Mouse (Mus musculus) intestine, embryonic 15.5 days (tissue): ENCODE results near the gene Slc25a29. TPM values are rescaled to one million over a fixed set of nuclear protein-coding genes. Genes with fewer than 3 reads are reported as not detected.
A peak's percentile ranks its signal among the peaks of the same experiment; 100 is the strongest.

ENCODE experiments used
- ATAC-seq: fragments of 200-750 bp; cut with Nextera tagmentation; 2 replicates; pipeline ENCODE4 v1.8.0; 2017; ENCODE audit warnings: moderate TSS enrichment, moderate library complexity
- H3K27ac ChIP-seq: fragments of 300-500 bp; sonication (generic); 2 replicates; pipeline ENCODE4 v1.5.1; 2015; ENCODE audit warnings: mild to moderate bottlenecking, inconsistent platforms
- H3K27me3 ChIP-seq: fragments of 300-500 bp; sonication (generic); replicated peaks from 2 replicates; pipeline ENCODE4 v1.6.1; 2015; ENCODE audit warnings: inconsistent platforms
- H3K36me3 ChIP-seq: fragments of 300-500 bp; sonication (generic); 2 replicates; pipeline ENCODE4 v1.6.1; 2015; ENCODE audit warnings: inconsistent platforms
- H3K4me1 ChIP-seq: fragments of 300-500 bp; sonication (generic); replicated peaks from 2 replicates; pipeline ENCODE4 v1.6.1; 2015; ENCODE audit warnings: inconsistent platforms
- H3K4me2 ChIP-seq: fragments of 300-500 bp; sonication (generic); replicated peaks from 2 replicates; pipeline ENCODE4 v1.6.1; 2015; ENCODE audit warnings: mild to moderate bottlenecking, inconsistent platforms
- H3K4me3 ChIP-seq: fragments of 300-500 bp; sonication (generic); replicated peaks from 2 replicates; pipeline ENCODE4 v1.5.1; 2015; ENCODE audit warnings: inconsistent platforms
- H3K9ac ChIP-seq: fragments of 300-500 bp; sonication (generic); 2 replicates; pipeline ENCODE4 v1.6.1; 2015; ENCODE audit warnings: inconsistent platforms
- H3K9me3 ChIP-seq: fragments of 300-500 bp; sonication (generic); 2 replicates; pipeline ENCODE4 v1.6.1; 2016; ENCODE audit warnings: inconsistent platforms
- WGBS: fragments of 180-500 bp; shearing (Covaris S2); methylation state at CpG from one replicate; pipeline ENCODE4 v1.1.7; 2015; 5-methylcytosine and 5-hydroxymethylcytosine counted together
- polyA plus RNA-seq: library from polyadenylated mRNA; unstranded; fragments of >200 nt; fragmentation: Nextera tagmentation; extraction: Ambion mirVana; gene quantifications from 2 replicates; pipeline ENCODE4 v1.2.1, GENCODE M21; 2015

The Slc25a29 gene
- polyA plus RNA-seq, 1 experiment from 2014 or later, result 5.5 TPM

DNA sequence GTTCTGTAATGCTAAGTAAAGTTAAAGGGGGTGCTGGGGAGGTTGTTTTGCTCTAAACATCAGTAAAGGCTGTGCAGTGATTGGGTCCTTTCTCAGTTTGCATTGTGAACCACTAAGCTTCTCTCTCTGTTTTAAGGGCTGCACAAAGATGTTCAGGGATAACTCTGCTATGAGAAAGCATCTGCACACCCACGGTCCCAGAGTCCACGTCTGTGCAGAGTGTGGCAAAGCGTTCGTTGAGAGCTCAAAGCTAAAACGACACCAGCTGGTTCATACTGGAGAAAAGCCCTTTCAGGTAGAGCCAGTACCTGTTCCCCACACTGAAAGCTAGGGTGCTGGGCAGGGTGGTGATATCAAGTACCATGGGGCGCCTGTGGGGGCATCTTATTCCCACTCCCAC lies 21.2 kb downstream of the Slc25a29 start:
- no peak overlapping the region for H3K4me2 ChIP-seq
- no peaks in the 10 kb centered on the region for H3K9me3 ChIP-seq
- H3K27ac ChIP-seq, result no peak overlapping the region
- no peak for ATAC-seq
- H3K4me3 ChIP-seq, result no peak overlapping the region
- H3K4me1 ChIP-seq, result no peaks in the 10 kb centered on the region
- WGBS, result 88% methylated on average over 6 of the region's 6 CpGs
- no peak overlapping the region for H3K9ac ChIP-seq
- H3K36me3 ChIP-seq, result peaks cover 14% of the 10 kb centered on the region; the same call in 1 of the 2 replicates
- H3K27me3 ChIP-seq, result no peaks in the 10 kb centered on the region

- H3K9me3 ChIP-seq, result no peaks in the 10 kb centered on the region
- H3K9ac ChIP-seq, result no peak overlapping the region
- no peak overlapping the region for H3K4me3 ChIP-seq
- H3K36me3 ChIP-seq, result peaks cover 13% of the 10 kb centered on the region; the same call in 1 of the 2 replicates
- no peak overlapping the region for H3K4me2 ChIP-seq
- 77% methylated on average over 6 of the region's 6 CpGs for WGBS
- H3K27me3 ChIP-seq, result no peaks in the 10 kb centered on the region
- no peak overlapping the region for H3K27ac ChIP-seq
- no peak for ATAC-seq
- H3K4me1 ChIP-seq, result no peaks in the 10 kb centered on the region
Observed at GRCm38 (mm10) chr12:108812463-108812862, 23.2 kb downstream of the Slc25a29 start.

GRCm38 (mm10) chr12:108811133-108811532 lies 24.6 kb downstream of the Slc25a29 start:
- 46% methylated on average over 2 of the region's 2 CpGs for WGBS

DNA sequence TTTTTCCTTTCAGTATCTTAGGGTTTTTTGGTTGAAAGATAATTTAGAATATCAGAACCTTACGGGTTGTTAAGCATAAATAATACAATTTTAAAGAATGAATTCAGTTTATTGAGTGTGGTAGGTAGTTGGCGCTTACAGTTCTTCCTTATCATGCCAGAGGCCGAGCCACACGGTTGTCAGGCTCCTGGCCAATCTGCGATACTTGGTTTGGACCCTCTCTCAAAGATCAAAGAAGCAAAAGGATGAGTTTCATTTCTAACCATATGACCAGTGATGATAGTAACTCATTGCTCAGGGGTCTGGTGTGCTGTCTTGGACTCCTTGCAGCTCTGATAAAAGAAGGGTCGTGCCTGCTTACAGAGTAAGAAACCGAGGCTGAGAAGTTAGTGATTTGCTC lies 25.4 kb downstream of the Slc25a29 start:
- no peak overlapping the region for H3K4me3 ChIP-seq
- H3K27ac ChIP-seq, result no peak overlapping the region
- no peaks in the 10 kb centered on the region for H3K4me1 ChIP-seq
- no peak for ATAC-seq
- WGBS, result 72% methylated on average over 7 of the region's 7 CpGs
- no peak overlapping the region for H3K4me2 ChIP-seq
- no peak overlapping the region for H3K9ac ChIP-seq
- H3K27me3 ChIP-seq, result no peaks in the 10 kb centered on the region
- H3K36me3 ChIP-seq, result 0 out of 2 replicates have a peak, but pooled peaks cover 9% of the 10 kb centered on the region
- H3K9me3 ChIP-seq, result no peaks in the 10 kb centered on the region

More at GRCm38 (mm10) chr12:108811133-108811532, 24.6 kb downstream of the Slc25a29 start:
- 0 out of 2 replicates have a peak, but pooled peaks cover 9% of the 10 kb centered on the region for H3K36me3 ChIP-seq
- H3K9ac ChIP-seq, result no peak overlapping the region
- H3K27me3 ChIP-seq, result no peaks in the 10 kb centered on the region
- no peak overlapping the region for H3K27ac ChIP-seq
- H3K9me3 ChIP-seq, result no peaks in the 10 kb centered on the region
- H3K4me3 ChIP-seq, result no peak overlapping the region
- no peak for ATAC-seq
- H3K4me2 ChIP-seq, result no peak overlapping the region
- no peaks in the 10 kb centered on the region for H3K4me1 ChIP-seq

GRCm38 (mm10) chr12:108809771-108810170 lies 25.9 kb downstream of the Slc25a29 start:
- 59% methylated on average over 1 of the region's 1 CpGs for WGBS
- H3K4me1 ChIP-seq, result no peaks in the 10 kb centered on the region
- no peak overlapping the region for H3K4me2 ChIP-seq
- no peak overlapping the region for H3K27ac ChIP-seq
- 0 out of 2 replicates have a peak, but pooled peaks cover 9% of the 10 kb centered on the region for H3K36me3 ChIP-seq
- no peaks in the 10 kb centered on the region for H3K27me3 ChIP-seq
- no peaks in the 10 kb centered on the region for H3K9me3 ChIP-seq
- ATAC-seq, result no peak
- no peak overlapping the region for H3K4me3 ChIP-seq
- H3K9ac ChIP-seq, result no peak overlapping the region

DNA sequence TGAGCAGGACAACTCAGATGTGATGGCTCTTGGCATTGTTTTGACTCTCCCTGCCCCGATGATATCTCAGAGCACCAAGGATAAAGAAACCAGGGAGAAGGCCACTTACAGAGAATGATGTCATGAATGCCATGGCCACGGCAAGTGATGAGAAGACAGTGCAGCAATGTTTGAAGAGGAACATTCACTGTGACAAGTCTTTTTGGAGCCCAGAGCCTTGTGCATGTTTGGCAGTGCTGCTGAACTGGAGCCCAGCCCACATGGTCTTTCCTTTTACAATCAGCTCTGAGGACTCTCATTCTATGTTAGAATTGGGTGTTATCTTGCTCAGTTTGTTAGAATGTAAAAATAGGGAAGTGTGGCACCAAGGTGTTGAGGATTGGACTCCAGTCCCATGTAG lies 27.2 kb downstream of the Slc25a29 start:
- Histone ChIP-seq H3K27me3 (no peaks in the 10 kb centered on the region), H3K36me3 (0 out of 2 replicates have a peak, but pooled peaks cover 5% of the 10 kb centered on the region), H3K9me3 (no peaks in the 10 kb centered on the region), H3K27ac (no peak overlapping the region), H3K4me3 (no peak overlapping the region), H3K4me2 (no peak overlapping the region), H3K9ac (no peak overlapping the region), H3K4me1 (0 out of 2 replicates have a peak, but pooled peaks cover 2% of the 10 kb centered on the region)
- ATAC-seq, result no peak
- WGBS, result 79% methylated on average over 2 of the region's 2 CpGs

DNA sequence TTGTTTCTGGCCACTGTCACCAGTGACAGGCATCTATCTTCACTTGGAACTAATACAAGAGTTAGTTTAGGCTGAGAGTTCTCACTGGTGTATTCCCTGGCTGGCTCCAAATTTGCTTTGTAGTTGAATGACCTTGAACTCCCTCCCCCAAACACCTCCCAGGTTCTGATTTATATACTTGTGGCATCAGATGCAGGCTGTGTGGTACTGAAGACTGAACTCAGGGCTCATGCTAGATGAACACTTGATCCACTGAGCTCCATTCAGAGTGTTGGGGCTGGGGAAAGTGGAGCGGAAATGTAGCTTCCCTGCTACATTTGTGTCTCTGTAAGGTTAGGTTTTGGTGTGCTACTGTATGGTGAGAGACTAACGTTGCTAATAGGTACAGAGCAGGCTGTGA lies 31.3 kb downstream of the Slc25a29 start:
- 83% methylated on average over 2 of the region's 2 CpGs for WGBS
- Histone ChIP-seq H3K4me3 (no peak overlapping the region), H3K27ac (no peak overlapping the region), H3K9ac (no peak overlapping the region), H3K4me2 (no peak overlapping the region), H3K4me1 (peaks cover 16% of the 10 kb centered on the region; the same call in 1 of the 2 replicates), H3K36me3 (0 out of 2 replicates have a peak, but pooled peaks cover 5% of the 10 kb centered on the region), H3K9me3 (no peaks in the 10 kb centered on the region), H3K27me3 (no peaks in the 10 kb centered on the region)
- no peak for ATAC-seq

DNA sequence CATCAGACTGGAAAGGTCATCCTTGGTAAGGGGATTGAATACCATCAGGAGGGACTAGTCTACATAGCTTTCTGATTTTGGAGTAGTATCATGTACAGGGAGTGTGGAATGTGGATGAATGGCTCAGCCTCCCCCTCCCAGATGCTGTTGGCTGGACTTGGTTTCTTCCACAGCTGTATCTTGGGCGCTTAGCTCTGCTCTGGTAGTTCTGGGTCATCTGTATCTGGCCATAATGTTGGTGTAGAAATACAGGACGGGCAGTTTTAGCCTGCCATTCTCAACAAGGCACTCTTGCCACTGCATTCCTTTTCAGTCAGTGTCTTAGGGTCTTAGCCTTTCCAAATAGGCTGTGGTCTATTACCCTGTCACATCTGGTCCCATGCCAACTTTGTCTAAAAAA lies 34.1 kb downstream of the Slc25a29 start:
- Histone ChIP-seq H3K9me3 (no peaks in the 10 kb centered on the region), H3K9ac (no peak overlapping the region), H3K27me3 (no peaks in the 10 kb centered on the region), H3K4me2 (no peak overlapping the region), H3K4me1 (peaks cover 19% of the 10 kb centered on the region; the same call in 1 of the 2 replicates), H3K4me3 (no peak overlapping the region), H3K27ac (no peak overlapping the region), H3K36me3 (no peaks in the 10 kb centered on the region)
- WGBS, result 78% methylated on average over 2 of the region's 2 CpGs
- no peak for ATAC-seq

GRCm38 (mm10) chr12:108794979-108795537 lies 40.6 kb downstream of the Slc25a29 start:
- Histone ChIP-seq H3K4me1 (peaks cover 16% of the 10 kb centered on the region), H3K9me3 (no peaks in the 10 kb centered on the region), H3K27ac (peak overlapping the region; percentile 100), H3K36me3 (no peaks in the 10 kb centered on the region), H3K4me3 (peak overlapping the region; percentile 88), H3K4me2 (peak overlapping the region; percentile 63), H3K9ac (peak overlapping the region; percentile 88), H3K27me3 (no peaks in the 10 kb centered on the region)
- 8% methylated on average over 9 of the region's 9 CpGs for WGBS
- no peak for ATAC-seq

DNA sequence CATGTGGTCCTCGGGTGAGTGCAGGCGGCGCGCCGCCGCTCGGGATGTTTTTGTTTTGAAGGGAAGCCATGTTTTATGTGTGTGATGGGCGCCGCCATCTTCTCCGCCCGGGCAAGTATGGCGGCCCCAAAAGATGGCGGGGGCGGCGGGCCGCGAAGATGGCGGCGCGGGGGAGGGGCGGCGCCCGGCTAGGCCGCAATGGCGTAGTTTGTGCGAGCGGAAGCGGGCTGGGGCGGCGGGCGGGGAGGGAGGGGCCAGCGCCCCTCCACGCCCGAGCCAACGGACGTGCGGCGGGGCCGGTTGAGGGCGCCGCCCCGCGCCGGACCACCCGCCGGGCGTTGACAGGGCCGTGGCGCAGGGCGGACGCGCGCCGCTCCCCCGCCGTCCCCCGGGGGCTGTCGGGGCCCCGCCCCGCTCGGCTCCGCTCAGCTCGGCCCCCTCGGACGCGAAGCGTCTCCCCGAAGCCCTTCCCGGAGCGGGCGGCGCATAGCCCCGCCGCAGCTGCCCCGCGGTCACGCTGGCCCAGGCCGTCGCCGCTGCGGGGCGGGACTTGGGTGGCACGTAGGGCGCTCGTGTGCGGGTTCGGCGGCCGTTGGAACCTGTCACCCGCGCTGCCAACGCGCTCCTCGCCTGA lies 41.5 kb downstream of the Slc25a29 start:
- Histone ChIP-seq H3K4me2 (peak overlapping the region; percentile 63), H3K36me3 (no peaks in the 10 kb centered on the region), H3K27ac (peak overlapping the region; percentile 100), H3K27me3 (no peaks in the 10 kb centered on the region), H3K4me1 (peaks cover 12% of the 10 kb centered on the region), H3K9me3 (no peaks in the 10 kb centered on the region), H3K9ac (peak overlapping the region; percentile 88), H3K4me3 (peak overlapping the region; percentile 88)
- ATAC-seq, result peak; percentile 73
- under 1% methylated on average over 79 of the region's 94 CpGs for WGBS

DNA sequence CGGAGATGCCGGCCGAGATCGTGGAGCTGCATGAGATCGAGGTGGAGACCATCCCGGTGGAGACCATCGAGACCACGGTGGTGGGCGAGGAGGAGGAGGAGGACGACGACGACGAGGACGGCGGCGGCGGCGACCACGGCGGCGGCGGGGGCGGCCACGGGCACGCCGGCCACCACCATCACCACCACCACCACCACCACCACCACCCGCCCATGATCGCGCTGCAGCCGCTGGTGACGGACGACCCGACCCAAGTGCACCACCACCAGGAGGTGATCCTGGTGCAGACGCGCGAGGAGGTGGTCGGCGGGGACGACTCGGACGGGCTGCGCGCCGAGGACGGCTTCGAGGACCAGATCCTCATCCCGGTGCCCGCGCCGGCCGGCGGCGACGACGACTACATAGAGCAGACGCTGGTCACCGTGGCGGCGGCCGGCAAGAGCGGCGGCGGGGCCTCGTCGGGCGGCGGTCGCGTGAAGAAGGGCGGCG lies 42.2 kb downstream of the Slc25a29 start:
- H3K9me3 ChIP-seq, result no peaks in the 10 kb centered on the region
- H3K36me3 ChIP-seq, result no peaks in the 10 kb centered on the region
- H3K4me2 ChIP-seq, result peak overlapping the region; percentile 63
- H3K27me3 ChIP-seq, result no peaks in the 10 kb centered on the region
- under 1% methylated on average over 52 of the region's 71 CpGs for WGBS
- H3K4me3 ChIP-seq, result peak overlapping the region; percentile 88
- peak overlapping the region; percentile 88 for H3K9ac ChIP-seq
- peaks cover 12% of the 10 kb centered on the region for H3K4me1 ChIP-seq
- no peak for ATAC-seq
- peak overlapping the region; percentile 100 for H3K27ac ChIP-seq

GRCm38 (mm10) chr12:108792546-108793452 lies 42.9 kb downstream of the Slc25a29 start, which contains the start of gene Yy1:
Gene Yy1, plus strand, starts transcription at chr12:108792973.
- Histone ChIP-seq H3K4me1 (peaks cover 12% of the 10 kb centered on the region), H3K9me3 (no peaks in the 10 kb centered on the region)
- WGBS, result under 1% methylated on average over 86 of the region's 127 CpGs

More at GRCm38 (mm10) chr12:108792546-108793452, 42.9 kb downstream of the Slc25a29 start, which contains the start of gene Yy1:
- Histone ChIP-seq H3K27me3 (no peaks in the 10 kb centered on the region), H3K4me2 (peak within 1 kb of the TSS; percentile 63), H3K36me3 (no peaks in the 10 kb centered on the region), H3K27ac (peak within 1 kb of the TSS; percentile 100), H3K9ac (peak within 1 kb of the TSS; percentile 88), H3K4me3 (peak within 1 kb of the TSS; percentile 88)
- ATAC-seq, result peak; percentile 94
